Comparison of ENCODE assay signal across 38 mouse cellular contexts in genomic region chr12:104000594-104000993, GRCm38 (mm10). TPM values are rescaled to one million over a fixed set of nuclear protein-coding genes. Genes with fewer than 3 reads are reported as not detected.
DNase-seq lines count a peak whose midpoint lies in the region; ATAC-seq and TF ChIP-seq lines count a peak whose summit lies in the region.
"Had no signal": no experiment of that assay in that cellular context is flagged by ENCODE, and none has a peak within 500 bp of the region (broad histone marks: within the 10 kb centered on the region; RNA-seq: fewer than 3 reads in every experiment).

No protein-coding gene starts in this region.

- 92% methylated on average over 3 of the region's 3 CpGs for WGBS in lung, postnatal 0 days
- 88% methylated on average over 3 of the region's 3 CpGs for WGBS in lung, adult 2 months
- 83% methylated on average over 3 of the region's 3 CpGs for WGBS in liver, embryonic 11.5 days

- H3K4me3 ChIP-seq in lung, postnatal 0 days (ENCODE audit: low read depth, low read length), result no peak overlapping the region
- H3K4me3 ChIP-seq in lung, adult 2 months (replicated peaks; ENCODE audit: extremely low read depth, low read depth, low read length), result no peak overlapping the region
- no peak overlapping the region for H3K4me3 ChIP-seq in ES-E14 (ENCODE audit: insufficient read depth in 1 of 2, low read depth in 1 of 2, low read length in 2 of 2, poor library complexity in 1 of 2, severe bottlenecking in 1 of 2)
- H3K4me3 ChIP-seq in liver, embryonic 11.5 days (ENCODE audit: low read depth, low read length), result no peak overlapping the region
- H3K4me3 ChIP-seq: embryonic facial prominence, embryonic 15.5 days; left cerebral cortex, adult 2 months; lung, embryonic 15.5 days; midbrain, embryonic 10.5 days; myocyte; neural tube, embryonic 13.5 days had no signal

- no peak for TF ChIP-seq CTCF in lung, postnatal 0 days (IDR thresholded peaks at IDR 0.05)
- TF ChIP-seq CTCF in lung, adult 2 months (IDR thresholded peaks at IDR 0.05; ENCODE audit: insufficient read depth, low read length), result no peak

- peak; percentile 14 for DNase-seq in lung, postnatal 0 days (ENCODE audit: low spot score)
- no peak for DNase-seq in lung, adult 2 months
- no peak for DNase-seq in ES-E14 (ENCODE audit: low read depth, low spot score)
- no peak for DNase-seq in urinary bladder, postnatal 36 days (ENCODE audit: low spot score in 2 of 2)
- no peak for DNase-seq in liver, embryonic 11.5 days (ENCODE audit: low spot score)
- no peak for DNase-seq in urinary bladder, postnatal 14 days (ENCODE audit: low spot score)
- DNase-seq: adrenal gland, postnatal 36 days; cerebellum, adult 11-12 months; cerebellum, postnatal 14 days; heart, adult 11 months; kidney, adult 18-20 months; lung, postnatal 4 days; retina, postnatal 1 day; thymus, adult 18-20 months; thymus, postnatal 36 days had no signal

- no peak for TF ChIP-seq EP300 in lung, postnatal 0 days (IDR thresholded peaks at IDR 0.05)

- in situ Hi-C loops in ES-E14 (cut with MboI; ENCODE audit: low sequenced_read_pairs in 2 of 2, unreplicated experiment in 2 of 2), result no loop called here

- ATAC-seq in lung, postnatal 0 days, result no peak
- peak; percentile 47; the same call in 1 of the 2 replicates for ATAC-seq in granulocyte monocyte progenitor cell, adult 5-6 weeks (replicated peaks; ENCODE audit: poor library complexity, severe bottlenecking)
- no peak for ATAC-seq in liver, embryonic 11.5 days (replicated peaks; ENCODE audit: low FRiP score)
- ATAC-seq: forebrain, embryonic 14.5 days; hindbrain, postnatal 0 days; midbrain, embryonic 16.5 days had no signal

- H3K9me3 ChIP-seq in lung, postnatal 0 days (ENCODE audit: low read length), result no peaks in the 10 kb centered on the region
- no peaks in the 10 kb centered on the region; the same call in 1 of the 2 replicates for H3K9me3 ChIP-seq in ES-E14 (ENCODE audit: control insufficient read depth, insufficient read depth, low read depth, low read length)
- H3K9me3 ChIP-seq in liver, embryonic 11.5 days (ENCODE audit: control insufficient read depth, low read length), result peaks cover 3% of the 10 kb centered on the region; the same call in 1 of the 2 replicates
- H3K9me3 ChIP-seq: embryonic facial prominence, embryonic 15.5 days; lung, embryonic 15.5 days; midbrain, embryonic 10.5 days; neural tube, embryonic 13.5 days had no signal

- H3K36me3 ChIP-seq in lung, postnatal 0 days (ENCODE audit: insufficient read depth, low read length), result no peaks in the 10 kb centered on the region
- no peaks in the 10 kb centered on the region for H3K36me3 ChIP-seq in ES-E14 (ENCODE audit: control insufficient read depth, insufficient read depth, low read length, poor library complexity, severe bottlenecking)
- no peaks in the 10 kb centered on the region for H3K36me3 ChIP-seq in liver, embryonic 11.5 days (ENCODE audit: control insufficient read depth, insufficient read depth, low read length)
- H3K36me3 ChIP-seq: embryonic facial prominence, embryonic 15.5 days; lung, embryonic 15.5 days; midbrain, embryonic 10.5 days; neural tube, embryonic 13.5 days had no signal

- H3K9ac ChIP-seq in lung, postnatal 0 days (replicated peaks; ENCODE audit: low read depth), result no peak overlapping the region
- H3K9ac ChIP-seq in ES-E14 (ENCODE audit: insufficient read depth, low read depth, low read length, poor library complexity, severe bottlenecking), result no peak overlapping the region
- no peak overlapping the region for H3K9ac ChIP-seq in liver, embryonic 11.5 days (ENCODE audit: low read depth, low read length)
- H3K9ac ChIP-seq: embryonic facial prominence, embryonic 15.5 days; liver, embryonic 14.5 days; lung, embryonic 15.5 days; neural tube, embryonic 13.5 days had no signal

- no peaks in the 10 kb centered on the region for H3K4me1 ChIP-seq in lung, postnatal 0 days (ENCODE audit: insufficient read depth, low read depth, low read length)
- peaks cover 9% of the 10 kb centered on the region; the same call in 1 of the 2 replicates for H3K4me1 ChIP-seq in lung, adult 2 months (ENCODE audit: control insufficient read depth, insufficient read depth, low read length)
- no peaks in the 10 kb centered on the region for H3K4me1 ChIP-seq in ES-E14 (ENCODE audit: control insufficient read depth in 2 of 2, insufficient read depth in 2 of 2, low read length in 2 of 2, poor library complexity in 1 of 2)
- no peaks in the 10 kb centered on the region for H3K4me1 ChIP-seq in liver, embryonic 11.5 days (replicated peaks; ENCODE audit: control insufficient read depth, insufficient read depth, low read length)

- H3K27ac ChIP-seq in lung, postnatal 0 days (ENCODE audit: low read length), result no peak overlapping the region
- H3K27ac ChIP-seq in ES-E14 (ENCODE audit: insufficient read depth, low read depth, low read length, poor library complexity, severe bottlenecking), result no peak overlapping the region
- H3K27ac ChIP-seq in liver, embryonic 11.5 days (ENCODE audit: low read depth, low read length), result no peak overlapping the region
- H3K27ac ChIP-seq: embryonic facial prominence, embryonic 15.5 days; hindbrain, postnatal 0 days; kidney, postnatal 0 days; left cerebral cortex, adult 2 months; liver, embryonic 14.5 days; lung, embryonic 15.5 days; midbrain, embryonic 10.5 days; neural tube, embryonic 13.5 days had no signal

- no peaks in the 10 kb centered on the region for H3K27me3 ChIP-seq in lung, postnatal 0 days (replicated peaks; ENCODE audit: insufficient read depth, low read length)
- H3K27me3 ChIP-seq in liver, embryonic 11.5 days (replicated peaks; ENCODE audit: control insufficient read depth, insufficient read depth, low read length), result no peaks in the 10 kb centered on the region
- H3K27me3 ChIP-seq: embryonic facial prominence, embryonic 15.5 days; lung, embryonic 15.5 days; neural tube, embryonic 13.5 days had no signal

- H3K4me2 ChIP-seq in lung, postnatal 0 days (replicated peaks; ENCODE audit: low read depth, low read length), result no peak overlapping the region
- no peak overlapping the region for H3K4me2 ChIP-seq in liver, embryonic 11.5 days
- H3K4me2 ChIP-seq: embryonic facial prominence, embryonic 15.5 days; heart, embryonic 11.5 days; lung, embryonic 15.5 days; neural tube, embryonic 13.5 days had no signal

- no peak for TF ChIP-seq POLR2A in lung, adult 2 months (IDR thresholded peaks at IDR 0.05; ENCODE audit: borderline replicate concordance, extremely low read depth, low read depth, low read length)

TF ChIP-seq in ES-E14, 5 proteins besides CTCF, POLR2A, EP300 and RAD21:
- TF ChIP-seq MAFK (IDR thresholded peaks at IDR 0.05; ENCODE audit: insufficient read depth, low read depth, low read length), result peak; percentile 97
- TF ChIP-seq HCFC1 (IDR thresholded peaks at IDR 0.05; ENCODE audit: borderline replicate concordance, insufficient read depth, low read length), result no peak

RNA-seq across cellular contexts. Expression of gene Serpina11, which starts 10.8 kb away (rescaled TPM):
- not detected in 2 replicates for polyA plus RNA-seq in lung, postnatal 0 days (2015; fragmentation: Nextera tagmentation; extraction: Ambion mirVana)
- polyA plus RNA-seq in lung, adult 2 months (2012; rRNA removed), result 0.15 TPM in 1 of 2 replicates, not detected in the other
- not detected in 2 replicates for total RNA-seq in ES-E14 (2012; rRNA removed)
- total RNA-seq in granulocyte monocyte progenitor cell, adult 5-6 weeks (2014; fragmentation: Nextera tagmentation), result 0.17 TPM in 1 of 2 replicates, not detected in the other
- not detected in 2 replicates for total RNA-seq in granulocyte monocyte progenitor cell, adult 5-6 weeks (2017)
- polyA plus RNA-seq in liver, embryonic 11.5 days (2014; fragmentation: Nextera tagmentation; extraction: Ambion mirVana), result 2.7 and 3.0 TPM in 2 replicates
- total RNA-seq: adrenal gland, adult 18-20 months; adrenal gland, postnatal 36 days; gastrocnemius, adult 8-10 months; hindbrain, postnatal 0 days; layer of hippocampus, postnatal 10 days; left cerebral cortex, adult 2 months; left cerebral cortex, postnatal 36 days had no signal
- polyA plus RNA-seq: embryonic facial prominence, embryonic 15.5 days; forebrain, embryonic 14.5 days; frontal cortex, adult 2 months; heart, postnatal 0 days; hindbrain, embryonic 11.5 days; kidney, postnatal 0 days; limb, embryonic 14.5 days; lung, embryonic 15.5 days; midbrain, embryonic 10.5 days; midbrain, embryonic 16.5 days; neural tube, embryonic 13.5 days had no signal

RNA-seq across cellular contexts. Expression of gene Serpina9, which starts 13.0 kb away (rescaled TPM):
- 0.32 and 0.89 TPM in 2 replicates for polyA plus RNA-seq in lung, postnatal 0 days (2015; fragmentation: Nextera tagmentation; extraction: Ambion mirVana)
- 1.4 and 2.7 TPM in 2 replicates for polyA plus RNA-seq in lung, adult 2 months (2012; rRNA removed)
- 0.18 TPM in 1 of 2 replicates, not detected in the other for total RNA-seq in ES-E14 (2012; rRNA removed)
- not detected in 2 replicates for total RNA-seq in granulocyte monocyte progenitor cell, adult 5-6 weeks (2014; fragmentation: Nextera tagmentation)
- not detected in 2 replicates for total RNA-seq in granulocyte monocyte progenitor cell, adult 5-6 weeks (2017)
- not detected in 2 replicates for polyA plus RNA-seq in liver, embryonic 11.5 days (2014; fragmentation: Nextera tagmentation; extraction: Ambion mirVana)
- total RNA-seq: adrenal gland, adult 18-20 months; adrenal gland, postnatal 36 days; gastrocnemius, adult 8-10 months; hindbrain, postnatal 0 days had no signal
- polyA plus RNA-seq: forebrain, embryonic 14.5 days; hindbrain, embryonic 11.5 days; kidney, postnatal 0 days; liver, embryonic 14.5 days; midbrain, embryonic 10.5 days; midbrain, embryonic 16.5 days; neural tube, embryonic 13.5 days had no signal

RNA-seq across cellular contexts. Expression of gene Serpina1e, which starts 41.8 kb away (rescaled TPM):
- 0.33 and 0.45 TPM in 2 replicates for polyA plus RNA-seq in lung, postnatal 0 days (2015; fragmentation: Nextera tagmentation; extraction: Ambion mirVana)
- 1.8 and 2.9 TPM in 2 replicates for polyA plus RNA-seq in lung, adult 2 months (2012; rRNA removed)
- total RNA-seq in ES-E14 (2012; rRNA removed), result not detected in 2 replicates
- total RNA-seq in granulocyte monocyte progenitor cell, adult 5-6 weeks (2014; fragmentation: Nextera tagmentation), result not detected in 2 replicates
- not detected in 2 replicates for total RNA-seq in granulocyte monocyte progenitor cell, adult 5-6 weeks (2017)
- 36.4 and 37.7 TPM in 2 replicates for polyA plus RNA-seq in liver, embryonic 11.5 days (2014; fragmentation: Nextera tagmentation; extraction: Ambion mirVana)
- total RNA-seq: hindbrain, postnatal 0 days; layer of hippocampus, postnatal 10 days; left cerebral cortex, adult 2 months; left cerebral cortex, postnatal 36 days had no signal
- polyA plus RNA-seq: forebrain, embryonic 14.5 days; frontal cortex, adult 2 months; hindbrain, embryonic 11.5 days; hindbrain, postnatal 0 days; midbrain, embryonic 10.5 days; midbrain, embryonic 16.5 days; neural tube, embryonic 13.5 days had no signal

RNA-seq across cellular contexts. Expression of gene Serpina12, which starts 43.6 kb away (rescaled TPM):
- 0.04 TPM in 1 of 2 replicates, not detected in the other for polyA plus RNA-seq in lung, postnatal 0 days (2015; fragmentation: Nextera tagmentation; extraction: Ambion mirVana)
- 0.12 TPM in 1 of 2 replicates, not detected in the other for polyA plus RNA-seq in lung, adult 2 months (2012; rRNA removed)
- 0.13 TPM in 1 of 2 replicates, not detected in the other for total RNA-seq in ES-E14 (2012; rRNA removed)
- not detected in 2 replicates for total RNA-seq in granulocyte monocyte progenitor cell, adult 5-6 weeks (2014; fragmentation: Nextera tagmentation)
- total RNA-seq in granulocyte monocyte progenitor cell, adult 5-6 weeks (2017), result 0.13 TPM in 1 of 2 replicates, not detected in the other
- polyA plus RNA-seq in liver, embryonic 11.5 days (2014; fragmentation: Nextera tagmentation; extraction: Ambion mirVana), result not detected in 2 replicates
- total RNA-seq: hindbrain, postnatal 0 days; layer of hippocampus, postnatal 10 days; left cerebral cortex, adult 2 months; left cerebral cortex, postnatal 36 days had no signal
- polyA plus RNA-seq: forebrain, embryonic 14.5 days; frontal cortex, adult 2 months; heart, embryonic 11.5 days; heart, postnatal 0 days; hindbrain, embryonic 11.5 days; hindbrain, postnatal 0 days; kidney, postnatal 0 days; limb, embryonic 14.5 days; lung, embryonic 15.5 days; midbrain, embryonic 10.5 days; midbrain, embryonic 16.5 days; neural tube, embryonic 13.5 days; small intestine, adult 2 months; stomach, embryonic 16.5 days had no signal
